Mouse (Mus musculus) hindbrain, postnatal 0 days (tissue): ENCODE measurements around the gene Exog. TPM values are rescaled to one million over a fixed set of nuclear protein-coding genes. Genes with fewer than 3 reads are reported as not detected.

Experiments used
- ATAC-seq: fragments of 200-750 bp; cut with Nextera tagmentation; 2 replicates; pipeline ENCODE4 v1.8.0; 2017; ENCODE audit warnings: mild to moderate bottlenecking, moderate TSS enrichment, moderate library complexity
- DNase-seq: peaks from one replicate; pipeline ENCODE4 v3.0.0-alpha.2; 2015; ENCODE audit warnings: low spot score
- H3K27ac ChIP-seq: fragments of 300-500 bp; sonication (generic); 2 replicates; pipeline ENCODE4 v1.5.1; 2014; ENCODE audit warnings: mild to moderate bottlenecking
- H3K27me3 ChIP-seq: fragments of 300-500 bp; sonication (generic); 2 replicates; pipeline ENCODE4 v1.6.1; 2014; ENCODE audit warnings: low read length, mixed read lengths; ENCODE audit not compliant: insufficient read depth
- H3K36me3 ChIP-seq: fragments of 300-500 bp; sonication (generic); 2 replicates; pipeline ENCODE4 v1.6.1; 2014; ENCODE audit warnings: low read length, mixed read lengths; ENCODE audit not compliant: insufficient read depth
- H3K4me1 ChIP-seq: fragments of 300-500 bp; sonication (generic); 2 replicates; pipeline ENCODE4 v1.6.1; 2014; ENCODE audit warnings: antibody characterized with exemption, low read length, mixed read lengths; ENCODE audit not compliant: insufficient read depth
- H3K4me2 ChIP-seq: fragments of 300-500 bp; sonication (generic); 2 replicates; pipeline ENCODE4 v1.6.1; 2014; ENCODE audit warnings: low read depth, mild to moderate bottlenecking, low read length, moderate library complexity, mixed read lengths
- H3K4me3 ChIP-seq: fragments of 300-500 bp; sonication (generic); 2 replicates; pipeline ENCODE4 v1.5.1; 2014; ENCODE audit warnings: low read length
- H3K9ac ChIP-seq: fragments of 300-500 bp; sonication (generic); replicated peaks from 2 replicates; pipeline ENCODE4 v1.6.1; 2014; ENCODE audit warnings: mild to moderate bottlenecking, low read length, moderate library complexity, mixed read lengths
- H3K9me3 ChIP-seq: fragments of 300-500 bp; sonication (generic); 2 replicates; pipeline ENCODE4 v1.6.1; 2016; ENCODE audit warnings: low read length, mixed read lengths
- CTCF ChIP-seq: IDR thresholded peaks from 2 replicates; pipeline ENCODE4 v1.5.1; 2016; ENCODE audit warnings: antibody characterized with exemption, control low read depth, low read depth
- WGBS: fragments of 180-500 bp; shearing (Covaris S2); extraction: QIAGEN DNeasy Blood & Tissue Kit; methylation state at CpG from one replicate; pipeline ENCODE4 v1.1.7; 2014; 5-methylcytosine and 5-hydroxymethylcytosine counted together
- polyA plus RNA-seq: library from polyadenylated mRNA; unstranded; fragments of >200 nt; fragmentation: Nextera tagmentation; extraction: Ambion mirVana; gene quantifications from 2 replicates; pipeline ENCODE4 v1.2.1, GENCODE M21; 2015
- total RNA-seq: library from RNA; depleted of rRNA; stranded (reverse); fragments of >200 nt; gene quantifications from 2 replicates; pipeline ENCODE4 v1.2.3, GENCODE M21; 2014

Exog gene
- total and polyA plus RNA-seq, 2 experiments from 2014 or later, result 19.4 to 30.1 TPM

DNA sequence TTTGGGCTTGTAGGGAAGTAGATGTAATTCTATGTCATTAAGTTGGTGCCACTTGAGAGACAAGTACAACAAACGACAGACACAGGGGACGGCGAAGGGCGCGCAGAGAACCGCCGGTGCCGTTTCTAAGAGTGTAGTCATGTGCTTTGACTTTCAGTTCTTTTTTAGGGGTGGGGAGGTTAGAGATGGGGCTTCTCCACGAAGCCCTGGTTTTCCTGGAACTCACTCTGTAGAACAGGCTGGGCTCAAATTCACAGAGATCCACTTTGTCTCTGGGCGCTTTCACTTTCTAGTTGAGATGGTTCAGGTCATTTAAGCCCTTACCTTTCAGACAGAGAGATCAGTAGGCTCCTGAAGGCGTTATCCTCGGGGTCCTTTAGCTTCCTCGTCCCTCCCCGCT, 11.2 kb downstream of the Exog start:
- Histone ChIP-seq H3K36me3 (peaks cover 16% of the 10 kb centered on the region), H3K9me3 (no peaks in the 10 kb centered on the region), H3K4me1 (no peaks in the 10 kb centered on the region), H3K4me2 (no peak overlapping the region), H3K27ac (no peak overlapping the region), H3K27me3 (no peaks in the 10 kb centered on the region), H3K4me3 (no peak overlapping the region), H3K9ac (no peak overlapping the region)
- TF ChIP-seq CTCF, result no peak
- ATAC-seq (no peak), DNase-seq (no peak)
- 91% methylated on average over 14 of the region's 14 CpGs for WGBS

DNA sequence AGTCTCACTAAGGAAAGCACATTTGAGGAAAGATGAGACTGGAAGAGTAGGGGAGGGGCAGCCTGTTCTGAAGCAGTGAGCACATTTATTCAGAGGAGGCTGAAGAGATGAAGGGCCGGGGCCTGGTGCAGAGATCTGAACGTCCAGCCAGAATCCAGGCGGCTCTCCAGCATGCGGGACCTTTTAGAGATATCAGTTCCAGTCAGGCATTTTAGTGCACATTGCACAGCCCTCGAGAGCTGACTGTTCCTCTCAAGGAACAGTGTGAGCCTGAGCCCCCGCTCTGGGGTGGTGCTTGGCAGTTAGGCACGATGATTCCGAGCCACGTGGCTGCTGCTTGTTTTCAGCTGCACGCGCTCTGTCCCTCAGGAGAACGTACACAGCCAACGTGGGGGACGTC, 12.4 kb downstream of the Exog start:
- no peak for TF ChIP-seq CTCF
- H3K9me3 ChIP-seq, result no peaks in the 10 kb centered on the region
- peaks cover 8% of the 10 kb centered on the region; the same call in 1 of the 2 replicates for H3K36me3 ChIP-seq
- DNase-seq (no peak), ATAC-seq (no peak)
- 86% methylated on average over 14 of the region's 14 CpGs for WGBS
- H3K4me2 ChIP-seq, result no peak overlapping the region
- no peaks in the 10 kb centered on the region for H3K27me3 ChIP-seq
- H3K4me3 ChIP-seq, result no peak overlapping the region
- H3K27ac ChIP-seq, result no peak overlapping the region
- no peak overlapping the region for H3K9ac ChIP-seq
- no peaks in the 10 kb centered on the region for H3K4me1 ChIP-seq

DNA sequence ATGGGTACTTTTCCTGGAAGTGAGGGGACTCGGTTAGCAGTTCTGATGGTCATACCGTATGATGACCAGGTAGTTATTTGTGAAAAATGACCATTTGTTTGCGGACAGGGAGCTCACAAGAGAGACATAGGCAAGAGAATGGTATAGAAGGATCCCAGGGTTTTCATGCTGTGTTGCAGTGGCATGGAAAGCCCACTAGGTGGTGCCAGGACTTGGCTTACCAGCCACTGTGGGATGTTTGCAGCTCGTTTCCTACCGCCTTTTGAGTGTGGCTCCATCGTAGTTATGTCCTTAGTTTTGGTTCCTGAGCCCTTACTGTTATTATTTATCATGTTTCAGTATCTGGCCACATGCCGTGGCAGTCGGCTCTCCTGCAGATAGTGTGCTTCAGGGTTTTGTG, 15.7 kb downstream of the Exog start:
- Histone ChIP-seq H3K4me1 (no peaks in the 10 kb centered on the region), H3K36me3 (peaks cover 25% of the 10 kb centered on the region), H3K4me2 (no peak overlapping the region), H3K9me3 (no peaks in the 10 kb centered on the region), H3K27me3 (no peaks in the 10 kb centered on the region), H3K27ac (no peak overlapping the region), H3K4me3 (no peak overlapping the region), H3K9ac (no peak overlapping the region)
- peak; percentile 98 for TF ChIP-seq CTCF
- ATAC-seq (peak; percentile 50), DNase-seq (peak; percentile 86)
- 43% methylated on average over 8 of the region's 8 CpGs for WGBS

DNA sequence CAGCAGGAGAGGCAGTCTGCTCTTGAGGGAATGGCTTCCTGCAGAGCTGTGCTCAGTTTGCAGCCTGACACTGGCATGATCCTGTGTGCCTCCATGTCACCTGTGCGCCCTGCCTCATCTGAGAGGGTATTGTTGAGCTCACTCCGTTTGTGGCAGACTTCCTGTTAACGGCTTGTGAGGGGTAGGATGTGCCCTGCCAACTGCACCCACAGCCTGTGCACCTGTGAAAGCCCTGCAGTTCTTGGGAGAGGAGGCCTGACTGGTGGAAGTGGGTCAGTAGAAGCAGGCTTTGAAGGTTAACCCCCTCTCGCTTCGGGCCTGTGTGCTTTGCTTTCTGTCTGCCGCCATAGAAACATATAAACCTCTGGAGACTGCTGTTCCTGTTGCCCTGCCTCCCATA, 20.3 kb downstream of the Exog start:
- Histone ChIP-seq H3K9ac (no peak overlapping the region), H3K4me3 (no peak overlapping the region), H3K4me2 (no peak overlapping the region), H3K4me1 (no peaks in the 10 kb centered on the region), H3K27me3 (no peaks in the 10 kb centered on the region), H3K27ac (no peak overlapping the region), H3K9me3 (no peaks in the 10 kb centered on the region), H3K36me3 (peaks cover 25% of the 10 kb centered on the region)
- DNase-seq, result no peak
- ATAC-seq, result no peak
- 70% methylated on average over 6 of the region's 6 CpGs for WGBS
- TF ChIP-seq CTCF, result no peak

DNA sequence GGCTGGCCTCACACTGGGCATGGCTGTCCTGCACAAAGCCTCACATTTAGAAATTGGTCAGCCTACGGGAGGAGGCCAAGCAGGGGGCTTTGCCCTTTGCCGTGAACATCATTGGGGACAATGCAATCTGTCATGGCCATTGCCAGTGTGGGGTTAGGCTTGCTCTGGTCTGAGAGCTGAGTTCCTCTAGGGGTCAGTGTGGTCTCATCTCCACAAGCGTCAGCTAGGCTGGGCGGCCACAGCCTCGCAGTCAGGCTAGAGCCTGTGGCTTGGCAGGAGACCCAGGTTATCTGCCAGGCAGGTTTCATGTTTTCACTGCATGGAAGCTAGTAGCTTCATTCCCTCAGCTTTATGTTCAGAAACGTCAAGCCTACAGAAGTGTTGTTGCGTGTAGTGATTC, 20.9 kb downstream of the Exog start:
- H3K36me3 ChIP-seq, result peaks cover 25% of the 10 kb centered on the region
- DNase-seq, result peak; percentile 83
- no peak overlapping the region for H3K4me2 ChIP-seq
- no peak overlapping the region for H3K9ac ChIP-seq
- H3K9me3 ChIP-seq, result no peaks in the 10 kb centered on the region
- H3K4me3 ChIP-seq, result no peak overlapping the region
- 37% methylated on average over 7 of the region's 7 CpGs for WGBS
- no peak overlapping the region for H3K27ac ChIP-seq
- ATAC-seq, result peak; percentile 87
- no peaks in the 10 kb centered on the region for H3K27me3 ChIP-seq
- no peaks in the 10 kb centered on the region for H3K4me1 ChIP-seq
- peak; percentile 82 for TF ChIP-seq CTCF

DNA sequence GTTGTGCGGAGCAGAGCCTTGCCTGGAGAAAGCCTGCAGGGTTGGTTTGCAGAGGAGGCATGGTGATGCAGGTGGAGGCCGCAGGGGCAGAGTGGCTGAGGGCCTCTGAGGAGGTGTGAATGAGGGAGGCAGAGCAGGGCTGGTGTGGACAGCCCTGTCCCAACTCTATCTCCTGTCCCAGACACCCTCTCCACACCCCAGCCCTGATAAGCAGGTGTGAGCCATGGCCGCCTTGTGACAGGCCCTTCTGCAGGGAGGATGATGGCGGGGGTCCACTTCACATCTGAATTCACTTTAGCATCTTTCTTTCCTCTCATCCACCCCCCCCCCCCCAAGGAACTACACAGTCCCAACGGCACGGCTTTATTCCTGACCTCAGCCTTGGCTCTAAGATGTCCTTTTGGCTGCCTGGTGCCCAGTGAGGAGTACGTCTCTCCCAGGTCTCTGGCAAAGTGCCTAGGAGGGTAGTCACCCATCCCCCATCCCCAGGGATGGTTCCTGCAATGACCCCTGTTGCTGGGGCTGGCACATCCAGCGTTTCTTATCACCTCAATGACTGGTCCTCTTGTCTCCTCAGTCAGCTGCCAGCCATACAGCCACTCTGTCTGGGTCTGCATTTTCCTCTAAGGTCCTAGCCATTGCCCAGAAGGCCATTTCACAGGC, 25.1 kb downstream of the Exog start:
- Histone ChIP-seq H3K36me3 (peaks cover 3% of the 10 kb centered on the region; the same call in 1 of the 2 replicates), H3K4me3 (no peak overlapping the region), H3K4me1 (no peaks in the 10 kb centered on the region), H3K4me2 (no peak overlapping the region), H3K27me3 (no peaks in the 10 kb centered on the region), H3K27ac (no peak overlapping the region), H3K9ac (no peak overlapping the region), H3K9me3 (no peaks in the 10 kb centered on the region)
- ATAC-seq, result no peak
- no peak for TF ChIP-seq CTCF
- 68% methylated on average over 8 of the region's 8 CpGs for WGBS
- no peak for DNase-seq

DNA sequence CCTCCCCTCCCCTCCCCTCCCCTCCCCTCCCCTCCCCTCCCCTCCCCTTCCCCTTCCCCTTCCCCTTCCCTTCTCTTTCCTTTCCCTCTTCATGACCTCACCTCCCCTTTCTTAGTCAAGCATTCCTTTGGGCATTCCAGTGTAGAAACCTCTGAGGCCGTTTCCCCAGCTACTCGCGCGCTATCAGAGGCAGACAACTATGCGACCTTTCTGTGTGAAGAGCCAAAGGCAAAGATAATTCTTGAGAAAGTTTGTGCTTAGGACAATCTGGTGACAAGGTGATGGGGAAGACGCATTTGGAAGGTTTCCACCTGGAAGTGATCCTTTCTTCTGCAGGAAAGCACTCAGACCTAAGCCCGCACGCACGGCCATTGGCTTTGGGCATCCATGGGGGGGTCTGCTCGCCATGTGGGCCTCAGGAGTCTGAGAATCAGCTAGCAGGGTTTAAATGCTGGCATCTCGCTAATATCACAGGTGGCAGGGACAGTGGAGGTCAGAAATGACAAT, 27.7 kb downstream of the Exog start:
- no peaks in the 10 kb centered on the region for H3K27me3 ChIP-seq
- H3K9ac ChIP-seq, result no peak overlapping the region
- DNase-seq (no peak), ATAC-seq (no peak)
- TF ChIP-seq CTCF, result no peak
- no peaks in the 10 kb centered on the region for H3K36me3 ChIP-seq
- no peaks in the 10 kb centered on the region for H3K4me1 ChIP-seq
- no peak overlapping the region for H3K4me2 ChIP-seq
- WGBS, result 80% methylated on average over 11 of the region's 11 CpGs
- no peak overlapping the region for H3K27ac ChIP-seq
- H3K9me3 ChIP-seq, result no peaks in the 10 kb centered on the region
- H3K4me3 ChIP-seq, result no peak overlapping the region
